Mouse (Mus musculus): Measurements from ENCODE around the gene Sco2. TPM values are rescaled to one million over a fixed set of nuclear protein-coding genes. Genes with fewer than 3 reads are reported as not detected.
A peak's percentile ranks its signal among the peaks of the same experiment; 100 is the strongest.

Gene Sco2
- polyA plus RNA-seq, 1 experiment from 2014 or later: 8.2 TPM

GRCm38 (mm10) chr15:89372068-89372467, 1.6 kb downstream of the Sco2 start:
- Histone ChIP-seq H3K4me3 (replicated peaks) (no peak overlapping the region), H3K27me3 (peaks cover 14% of the 10 kb centered on the region), H3K4me1 (peaks cover 26% of the 10 kb centered on the region), H3K4me2 (no peak overlapping the region; the same call in 1 of the 2 replicates), H3K36me3 (peaks cover 57% of the 10 kb centered on the region), H3K9ac (no peak overlapping the region), H3K9me3 (replicated peaks) (no peaks in the 10 kb centered on the region), H3K27ac (no peak overlapping the region)
- ATAC-seq (replicated peaks; ENCODE audit: low FRiP score): no peak
- 89% methylated on average over 13 of the region's 13 CpGs for WGBS

GRCm38 (mm10) chr15:89365141-89365551, 8.5 kb downstream of the Sco2 start:
- Histone ChIP-seq H3K36me3 (peaks cover 100% of the 10 kb centered on the region), H3K4me1 (no peaks in the 10 kb centered on the region), H3K9ac (no peak overlapping the region), H3K27ac (no peak overlapping the region), H3K27me3 (no peaks in the 10 kb centered on the region), H3K9me3 (replicated peaks) (no peaks in the 10 kb centered on the region), H3K4me2 (no peak overlapping the region), H3K4me3 (replicated peaks) (no peak overlapping the region)
- no peak for ATAC-seq (replicated peaks; ENCODE audit: low FRiP score)
- 92% methylated on average over 4 of the region's 4 CpGs for WGBS

GRCm38 (mm10) chr15:89363051-89363450, 10.6 kb downstream of the Sco2 start:
- H3K4me3 ChIP-seq (replicated peaks): no peak overlapping the region
- peaks cover 3% of the 10 kb centered on the region; the same call in 1 of the 2 replicates for H3K4me1 ChIP-seq
- no peak for ATAC-seq (replicated peaks; ENCODE audit: low FRiP score)
- H3K36me3 ChIP-seq: peaks cover 91% of the 10 kb centered on the region
- no peaks in the 10 kb centered on the region for H3K9me3 ChIP-seq (replicated peaks)
- H3K27ac ChIP-seq: no peak overlapping the region
- H3K9ac ChIP-seq: no peak overlapping the region
- H3K27me3 ChIP-seq: no peaks in the 10 kb centered on the region
- H3K4me2 ChIP-seq: no peak overlapping the region
- WGBS: 90% methylated on average over 7 of the region's 7 CpGs

- H3K4me1 ChIP-seq: peaks cover 27% of the 10 kb centered on the region
- H3K27ac ChIP-seq: no peak overlapping the region
- no peak overlapping the region for H3K4me2 ChIP-seq
- no peaks in the 10 kb centered on the region for H3K27me3 ChIP-seq
- H3K9ac ChIP-seq: no peak overlapping the region
- peaks cover 54% of the 10 kb centered on the region for H3K36me3 ChIP-seq
- 80% methylated on average over 3 of the region's 3 CpGs for WGBS
- ATAC-seq (replicated peaks; ENCODE audit: low FRiP score): no peak
- no peak overlapping the region for H3K4me3 ChIP-seq (replicated peaks)
- no peaks in the 10 kb centered on the region for H3K9me3 ChIP-seq (replicated peaks)
Measured at GRCm38 (mm10) chr15:89358784-89359183, 14.9 kb downstream of the Sco2 start.

GRCm38 (mm10) chr15:89356372-89356771, 17.3 kb downstream of the Sco2 start:
- under 1% methylated on average over 15 of the region's 15 CpGs for WGBS
- Histone ChIP-seq H3K9me3 (replicated peaks) (no peaks in the 10 kb centered on the region), H3K4me2 (peak overlapping the region; percentile 69), H3K9ac (peak overlapping the region; percentile 78), H3K4me3 (replicated peaks) (peak overlapping the region; percentile 86), H3K27ac (peak overlapping the region; percentile 92), H3K4me1 (peaks cover 30% of the 10 kb centered on the region), H3K36me3 (peaks cover 54% of the 10 kb centered on the region), H3K27me3 (no peaks in the 10 kb centered on the region)
- ATAC-seq (replicated peaks; ENCODE audit: low FRiP score): peak; percentile 83

GRCm38 (mm10) chr15:89355241-89356187, 18.1 kb downstream of the Sco2 start, which contains the start of the genes Lmf2 and Ncaph2:
Gene Lmf2 (minus strand): TSS chr15:89355659.
Gene Ncaph2 (plus strand): TSS chr15:89355719.
- peaks cover 30% of the 10 kb centered on the region for H3K4me1 ChIP-seq
- peak within 1 kb of the TSS; percentile 78 for H3K9ac ChIP-seq
- H3K27ac ChIP-seq: peak within 1 kb of the TSS; percentile 92
- H3K4me2 ChIP-seq: peak within 1 kb of the TSS; percentile 69
- peaks cover 54% of the 10 kb centered on the region for H3K36me3 ChIP-seq
- under 1% methylated on average over 64 of the region's 64 CpGs for WGBS
- peak within 1 kb of the TSS; percentile 86 for H3K4me3 ChIP-seq (replicated peaks)
- H3K27me3 ChIP-seq: no peaks in the 10 kb centered on the region
- ATAC-seq (replicated peaks; ENCODE audit: low FRiP score): peak; percentile 89
- no peaks in the 10 kb centered on the region for H3K9me3 ChIP-seq (replicated peaks)

- H3K27ac ChIP-seq: 0 out of 2 replicates have a peak overlapping the region, but pooled peaks have one; percentile 92
- H3K9me3 ChIP-seq (replicated peaks): no peaks in the 10 kb centered on the region
- ATAC-seq (replicated peaks; ENCODE audit: low FRiP score): no peak
- peak overlapping the region; percentile 69 for H3K4me2 ChIP-seq
- WGBS: 66% methylated on average over 7 of the region's 7 CpGs
- peaks cover 30% of the 10 kb centered on the region for H3K4me1 ChIP-seq
- peaks cover 52% of the 10 kb centered on the region for H3K36me3 ChIP-seq
- no peaks in the 10 kb centered on the region for H3K27me3 ChIP-seq
- H3K4me3 ChIP-seq (replicated peaks): peak overlapping the region; percentile 86
- peak overlapping the region; percentile 78 for H3K9ac ChIP-seq
Measured at GRCm38 (mm10) chr15:89354455-89354854, 19.2 kb downstream of the Sco2 start.

GRCm38 (mm10) chr15:89353837-89354236, 19.8 kb downstream of the Sco2 start:
- ATAC-seq (replicated peaks; ENCODE audit: low FRiP score): no peak
- 96% methylated on average over 16 of the region's 16 CpGs for WGBS
- Histone ChIP-seq H3K36me3 (peaks cover 51% of the 10 kb centered on the region), H3K27ac (no peak overlapping the region), H3K9me3 (replicated peaks) (no peaks in the 10 kb centered on the region), H3K4me1 (peaks cover 30% of the 10 kb centered on the region), H3K4me2 (peak overlapping the region; percentile 69; the same call in 1 of the 2 replicates), H3K9ac (no peak overlapping the region; the same call in 1 of the 2 replicates), H3K4me3 (replicated peaks) (peak overlapping the region; percentile 86; the same call in 1 of the 2 replicates), H3K27me3 (no peaks in the 10 kb centered on the region)

- H3K4me2 ChIP-seq: no peak overlapping the region
- H3K27ac ChIP-seq: no peak overlapping the region
- H3K9me3 ChIP-seq (replicated peaks): no peaks in the 10 kb centered on the region
- no peak overlapping the region for H3K9ac ChIP-seq
- no peaks in the 10 kb centered on the region for H3K27me3 ChIP-seq
- H3K4me3 ChIP-seq (replicated peaks): no peak overlapping the region
- no peak for ATAC-seq (replicated peaks; ENCODE audit: low FRiP score)
- peaks cover 24% of the 10 kb centered on the region for H3K4me1 ChIP-seq
- peaks cover 44% of the 10 kb centered on the region for H3K36me3 ChIP-seq
- WGBS: 95% methylated on average over 12 of the region's 12 CpGs
Measured at GRCm38 (mm10) chr15:89352795-89353194, 20.9 kb downstream of the Sco2 start.

- H3K36me3 ChIP-seq: peaks cover 44% of the 10 kb centered on the region
- ATAC-seq (replicated peaks; ENCODE audit: low FRiP score): no peak
- whole genome bisulfite sequencing: 95% methylated on average over 14 of the region's 14 CpGs
- no peak overlapping the region for H3K27ac ChIP-seq
- H3K27me3 ChIP-seq: no peaks in the 10 kb centered on the region
- H3K4me3 ChIP-seq (replicated peaks): no peak overlapping the region
- no peak overlapping the region for H3K4me2 ChIP-seq
- peaks cover 17% of the 10 kb centered on the region for H3K4me1 ChIP-seq
- no peak overlapping the region for H3K9ac ChIP-seq
- no peaks in the 10 kb centered on the region for H3K9me3 ChIP-seq (replicated peaks)
Measured at GRCm38 (mm10) chr15:89352054-89352453, 21.6 kb downstream of the Sco2 start.

- Histone ChIP-seq H3K9me3 (replicated peaks) (no peaks in the 10 kb centered on the region), H3K4me3 (replicated peaks) (no peak overlapping the region), H3K27me3 (no peaks in the 10 kb centered on the region), H3K4me1 (peaks cover 14% of the 10 kb centered on the region), H3K4me2 (no peak overlapping the region), H3K27ac (no peak overlapping the region), H3K9ac (no peak overlapping the region), H3K36me3 (peaks cover 44% of the 10 kb centered on the region)
- WGBS: 93% methylated on average over 15 of the region's 15 CpGs
- ATAC-seq (replicated peaks; ENCODE audit: low FRiP score): no peak
Measured at GRCm38 (mm10) chr15:89351302-89351701, 22.3 kb downstream of the Sco2 start.

- Histone ChIP-seq H3K4me3 (replicated peaks) (no peak overlapping the region), H3K36me3 (peaks cover 44% of the 10 kb centered on the region), H3K4me1 (peaks cover 14% of the 10 kb centered on the region), H3K27me3 (no peaks in the 10 kb centered on the region), H3K4me2 (no peak overlapping the region), H3K27ac (no peak overlapping the region), H3K9ac (no peak overlapping the region), H3K9me3 (replicated peaks) (no peaks in the 10 kb centered on the region)
- no peak for ATAC-seq (replicated peaks; ENCODE audit: low FRiP score)
- WGBS: 76% methylated on average over 5 of the region's 5 CpGs
Measured at GRCm38 (mm10) chr15:89350447-89350846, 23.2 kb downstream of the Sco2 start.
